In the genomic region with DNA sequence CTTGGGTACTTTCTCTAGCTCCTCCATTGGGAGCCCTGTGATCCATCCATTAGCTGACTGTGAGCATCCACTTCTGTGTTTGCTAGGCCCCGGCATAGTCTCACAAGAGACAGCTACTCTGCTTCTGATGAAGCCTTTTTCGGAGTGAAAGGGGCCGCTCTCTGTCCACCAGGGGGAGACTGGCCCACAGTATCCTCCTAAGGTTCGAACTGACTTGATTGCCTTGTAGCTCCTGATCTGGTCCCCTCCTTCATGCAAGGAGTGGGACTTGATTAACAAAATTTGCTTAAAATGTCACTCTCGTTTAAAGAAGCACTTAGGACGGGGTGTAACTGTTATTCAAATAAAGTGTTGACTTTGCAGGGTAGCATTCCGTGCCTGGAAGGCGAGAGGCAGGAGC, we compare ENCODE assay signal across 9 mouse cellular contexts.
DNase-seq lines count a peak whose midpoint lies in the region; TF ChIP-seq lines count a peak whose summit lies in the region.
"Had no signal": no experiment of that assay in that cellular context is flagged by ENCODE, and none has a peak within 500 bp of the region (broad histone marks: within the 10 kb centered on the region; RNA-seq: fewer than 3 reads in every experiment).

No protein-coding gene starts in this region.

- no peaks in the 10 kb centered on the region for H3K27me3 ChIP-seq in E14TG2a.4 (ENCODE audit: insufficient read depth, low read length)

- no peak overlapping the region for H3K4me3 ChIP-seq in E14TG2a.4 (replicated peaks; ENCODE audit: low read length)
- no peak overlapping the region for H3K4me3 ChIP-seq in embryonic fibroblast, embryonic 13.5 days (ENCODE audit: insufficient read depth, low read length)
- H3K4me3 ChIP-seq: erythroblast, embryonic 14.5 days had no signal

- no peaks in the 10 kb centered on the region for H3K4me1 ChIP-seq in E14TG2a.4 (replicated peaks; ENCODE audit: low read depth, low read length)
- H3K4me1 ChIP-seq in embryonic fibroblast, embryonic 13.5 days (ENCODE audit: control insufficient read depth, insufficient read depth, low read length), result no peaks in the 10 kb centered on the region

- TF ChIP-seq POLR2A in embryonic fibroblast, embryonic 13.5 days (IDR thresholded peaks at IDR 0.05; ENCODE audit: low read depth, low read length), result no peak

- H3K9me3 ChIP-seq in E14TG2a.4 (ENCODE audit: low read length), result no peaks in the 10 kb centered on the region

- no peaks in the 10 kb centered on the region for H3K36me3 ChIP-seq in E14TG2a.4 (ENCODE audit: insufficient read depth, low read length)

- peak; percentile 69 to 72 for DNase-seq in cerebellum, postnatal 10 days
- no peak for DNase-seq in cerebellum, adult 9-11 months
- DNase-seq in left cerebral cortex, adult 18-20 months (ENCODE audit: low spot score in 2 of 2), result peak; percentile 12 to 15
- DNase-seq in left cerebral cortex, postnatal 36 days (ENCODE audit: low spot score in 2 of 2), result no peak
- DNase-seq in MN1 (ENCODE audit: low spot score), result no peak
- DNase-seq in thymus, postnatal 36 days, result no peak

- H3K27ac ChIP-seq in embryonic fibroblast, embryonic 13.5 days (ENCODE audit: insufficient read depth, low read length), result no peak overlapping the region

- peak; percentile 18; the same call in 1 of the 2 replicates for TF ChIP-seq CTCF in E14TG2a.4 (conservative IDR thresholded peaks at IDR 0.05; ENCODE audit: low read length)
- TF ChIP-seq CTCF in embryonic fibroblast, embryonic 13.5 days (IDR thresholded peaks at IDR 0.05; ENCODE audit: borderline replicate concordance, insufficient read depth, low read length), result peak; percentile 15; the same call in 1 of the 2 replicates

- intact Hi-C loops in left cerebral cortex, postnatal 36 days (cut with DNase I), result no loop called here

Comparison
In these comparisons a context has a peak if more than half of its experiments do, and no peak if none do; other contexts are left out.
1. DNase-seq: peak in cerebellum, postnatal 10 days (2 of 2) and left cerebral cortex, adult 18-20 months (2 of 2); none in cerebellum, adult 9-11 months (single experiment), left cerebral cortex, postnatal 36 days (0 of 2), MN1 (single experiment) and thymus, postnatal 36 days (0 of 2).